Mouse (Mus musculus): ENCODE results near the gene Trhde. TPM values are rescaled to one million over a fixed set of nuclear protein-coding genes. Genes with fewer than 3 reads are reported as not detected.

Gene Trhde
- polyA plus RNA-seq, 1 experiment from 2014 or later = 9.7 TPM

GRCm38 (mm10) chr10:114735111-114735510 lies 67.0 kb downstream of the Trhde start:
- H3K27ac ChIP-seq (replicated peaks) = no peak overlapping the region
- H3K27me3 ChIP-seq = no peaks in the 10 kb centered on the region
- no peaks in the 10 kb centered on the region for H3K36me3 ChIP-seq
- no peak for ATAC-seq (ENCODE audit: low FRiP score, low read depth)
- H3K4me1 ChIP-seq (replicated peaks) = no peaks in the 10 kb centered on the region
- H3K4me3 ChIP-seq = no peak overlapping the region
- no peak overlapping the region for H3K9ac ChIP-seq
- WGBS = 90% methylated on average over 2 of the region's 2 CpGs
- H3K4me2 ChIP-seq = no peak overlapping the region
- H3K9me3 ChIP-seq = no peaks in the 10 kb centered on the region

DNA sequence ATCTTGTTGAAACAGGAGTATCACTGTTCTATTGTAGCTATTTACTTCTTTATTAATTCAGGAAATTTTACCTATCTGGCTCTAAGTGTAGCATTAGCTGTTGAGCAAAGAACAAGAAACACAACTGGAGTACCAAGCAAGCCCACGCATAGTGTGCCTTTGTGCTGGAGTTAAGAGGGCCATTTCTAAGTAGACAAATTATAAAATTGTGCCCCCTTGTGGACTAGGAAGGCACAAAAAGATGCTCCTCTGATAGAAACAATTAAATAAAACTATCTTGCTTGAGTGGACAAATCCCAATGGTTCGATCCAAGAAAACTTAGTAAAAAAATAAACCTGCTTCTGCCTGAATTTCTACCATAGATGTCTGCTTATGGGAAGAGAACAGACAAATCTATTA lies 76.5 kb downstream of the Trhde start:
- WGBS = 77% methylated on average over 2 of the region's 2 CpGs

GRCm38 (mm10) chr10:114701791-114702190 lies 100.3 kb downstream of the Trhde start:
- Histone ChIP-seq H3K4me3 (no peak overlapping the region), H3K27me3 (no peaks in the 10 kb centered on the region), H3K4me2 (no peak overlapping the region), H3K9ac (no peak overlapping the region), H3K27ac (replicated peaks) (no peak overlapping the region), H3K36me3 (no peaks in the 10 kb centered on the region), H3K4me1 (replicated peaks) (no peaks in the 10 kb centered on the region), H3K9me3 (no peaks in the 10 kb centered on the region)
- ATAC-seq (ENCODE audit: low FRiP score, low read depth) = no peak

More for the DNA sequence above, 76.5 kb downstream of the Trhde start:
- H3K4me3 ChIP-seq = no peak overlapping the region
- no peak overlapping the region for H3K9ac ChIP-seq
- no peaks in the 10 kb centered on the region for H3K9me3 ChIP-seq
- H3K4me1 ChIP-seq (replicated peaks) = no peaks in the 10 kb centered on the region
- H3K27me3 ChIP-seq = no peaks in the 10 kb centered on the region
- H3K4me2 ChIP-seq = no peak overlapping the region
- no peak for ATAC-seq (ENCODE audit: low FRiP score, low read depth)
- no peaks in the 10 kb centered on the region for H3K36me3 ChIP-seq
- H3K27ac ChIP-seq (replicated peaks) = no peak overlapping the region

DNA sequence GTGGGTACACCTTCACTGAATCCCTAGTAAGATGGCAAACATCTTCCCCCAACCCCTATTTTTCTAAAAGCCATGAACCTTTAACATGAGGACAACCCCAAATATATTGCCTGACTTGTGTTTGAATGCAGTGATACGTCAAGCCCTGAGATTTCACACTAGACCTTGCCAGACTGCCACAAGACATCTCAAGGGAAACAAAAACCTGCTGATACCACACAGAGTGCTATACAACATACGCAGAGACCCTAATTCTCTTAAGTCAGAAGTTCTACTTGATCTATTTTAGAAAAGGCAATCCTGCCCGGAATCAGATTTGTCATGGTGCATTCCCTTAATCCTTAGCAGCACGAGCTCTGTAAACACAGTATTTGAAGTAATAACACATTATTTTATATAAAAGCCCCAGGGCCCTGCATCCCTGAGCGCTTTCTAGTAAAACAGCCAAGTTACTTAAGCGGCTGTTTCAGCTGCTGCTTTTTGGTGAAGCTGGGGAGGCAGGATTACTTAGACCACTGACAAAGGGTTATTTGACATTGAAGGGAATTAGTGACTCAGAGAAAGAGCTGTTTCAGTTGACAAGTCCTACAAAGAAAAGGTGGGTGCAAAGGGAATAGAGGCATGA lies 130.2 kb downstream of the Trhde start:
- no peak overlapping the region for H3K4me2 ChIP-seq
- no peaks in the 10 kb centered on the region for H3K9me3 ChIP-seq
- no peak overlapping the region for H3K4me3 ChIP-seq
- H3K36me3 ChIP-seq = no peaks in the 10 kb centered on the region
- no peak overlapping the region for H3K9ac ChIP-seq
- ATAC-seq (ENCODE audit: low FRiP score, low read depth) = no peak
- H3K27ac ChIP-seq (replicated peaks) = no peak overlapping the region
- WGBS = 55% methylated on average over 6 of the region's 6 CpGs
- H3K4me1 ChIP-seq (replicated peaks) = no peaks in the 10 kb centered on the region
- H3K27me3 ChIP-seq = no peaks in the 10 kb centered on the region

- Histone ChIP-seq H3K27me3 (no peaks in the 10 kb centered on the region), H3K9me3 (no peaks in the 10 kb centered on the region), H3K4me3 (no peak overlapping the region), H3K4me2 (no peak overlapping the region), H3K4me1 (replicated peaks) (no peaks in the 10 kb centered on the region), H3K27ac (replicated peaks) (no peak overlapping the region), H3K9ac (no peak overlapping the region), H3K36me3 (no peaks in the 10 kb centered on the region)
- 85% methylated on average over 3 of the region's 3 CpGs for WGBS
- no peak for ATAC-seq (ENCODE audit: low FRiP score, low read depth)
Measured at GRCm38 (mm10) chr10:114593046-114593445, 209.1 kb downstream of the Trhde start.

GRCm38 (mm10) chr10:114578926-114579325 lies 223.2 kb downstream of the Trhde start:
- Histone ChIP-seq H3K27me3 (no peaks in the 10 kb centered on the region), H3K36me3 (no peaks in the 10 kb centered on the region), H3K27ac (replicated peaks) (no peak overlapping the region), H3K4me3 (no peak overlapping the region), H3K4me1 (replicated peaks) (no peaks in the 10 kb centered on the region), H3K9ac (no peak overlapping the region), H3K4me2 (no peak overlapping the region), H3K9me3 (no peaks in the 10 kb centered on the region)
- 74% methylated on average over 2 of the region's 2 CpGs for WGBS
- no peak for ATAC-seq (ENCODE audit: low FRiP score, low read depth)

DNA sequence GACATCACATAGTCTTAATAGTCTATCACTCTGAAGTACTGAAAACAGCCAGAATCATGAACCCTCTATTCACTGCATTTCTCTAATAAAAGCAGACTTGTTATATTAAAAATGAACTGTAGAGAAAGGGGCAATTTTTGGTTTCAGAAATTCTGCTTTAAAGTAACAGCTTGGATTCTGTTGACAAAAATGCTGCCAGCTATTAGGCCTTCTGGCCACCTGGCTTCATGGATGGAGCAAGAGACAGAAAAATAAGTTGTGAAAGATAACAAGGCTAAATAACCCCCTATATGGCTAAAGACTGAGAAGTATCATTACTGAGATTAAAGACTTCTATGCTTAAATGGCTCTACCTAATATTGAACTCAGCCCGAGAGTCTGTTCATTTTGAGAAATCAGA lies 234.2 kb downstream of the Trhde start:
- no peak for ATAC-seq (ENCODE audit: low FRiP score, low read depth)
- Histone ChIP-seq H3K4me2 (no peak overlapping the region), H3K4me3 (no peak overlapping the region), H3K36me3 (no peaks in the 10 kb centered on the region), H3K27me3 (no peaks in the 10 kb centered on the region), H3K9ac (no peak overlapping the region), H3K27ac (replicated peaks) (no peak overlapping the region), H3K9me3 (no peaks in the 10 kb centered on the region), H3K4me1 (replicated peaks) (no peaks in the 10 kb centered on the region)
- WGBS = 88% methylated on average over 1 of the region's 1 CpGs

DNA sequence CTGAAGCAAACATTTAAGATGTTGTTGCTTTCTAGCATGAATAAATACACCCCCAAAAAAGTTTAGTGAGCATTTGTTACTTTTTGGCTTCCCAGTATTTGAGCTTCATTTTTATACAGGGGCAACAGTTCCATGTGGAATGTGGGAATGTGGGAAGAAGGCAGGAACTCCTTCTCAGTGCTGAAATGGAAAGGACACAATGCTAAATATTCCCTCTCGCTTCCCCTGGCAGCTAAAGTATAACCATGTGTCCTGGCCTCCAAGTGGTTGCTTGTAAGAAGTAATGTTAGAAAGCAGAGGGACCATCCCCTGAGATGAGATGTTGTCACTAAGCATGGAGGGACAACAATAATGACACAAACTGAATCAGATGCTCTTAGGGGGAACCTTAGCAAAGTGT lies 292.9 kb downstream of the Trhde start:
- no peak overlapping the region for H3K4me3 ChIP-seq
- H3K27ac ChIP-seq (replicated peaks) = no peak overlapping the region
- H3K27me3 ChIP-seq = no peaks in the 10 kb centered on the region
- no peaks in the 10 kb centered on the region for H3K4me1 ChIP-seq (replicated peaks)
- WGBS = 93% methylated on average over 1 of the region's 1 CpGs
- ATAC-seq (ENCODE audit: low FRiP score, low read depth) = no peak
- no peaks in the 10 kb centered on the region for H3K36me3 ChIP-seq
- H3K4me2 ChIP-seq = no peak overlapping the region
- no peak overlapping the region for H3K9ac ChIP-seq
- no peaks in the 10 kb centered on the region for H3K9me3 ChIP-seq

- ATAC-seq (ENCODE audit: low FRiP score, low read depth) = no peak
- H3K27ac ChIP-seq (replicated peaks) = no peak overlapping the region
- H3K4me1 ChIP-seq (replicated peaks) = no peaks in the 10 kb centered on the region
- H3K27me3 ChIP-seq = no peaks in the 10 kb centered on the region
- no peak overlapping the region for H3K9ac ChIP-seq
- no peaks in the 10 kb centered on the region for H3K9me3 ChIP-seq
- no peaks in the 10 kb centered on the region for H3K36me3 ChIP-seq
- H3K4me3 ChIP-seq = no peak overlapping the region
- 72% methylated on average over 4 of the region's 4 CpGs for WGBS
- no peak overlapping the region for H3K4me2 ChIP-seq
Measured at GRCm38 (mm10) chr10:114488806-114489205, 313.3 kb downstream of the Trhde start.

DNA sequence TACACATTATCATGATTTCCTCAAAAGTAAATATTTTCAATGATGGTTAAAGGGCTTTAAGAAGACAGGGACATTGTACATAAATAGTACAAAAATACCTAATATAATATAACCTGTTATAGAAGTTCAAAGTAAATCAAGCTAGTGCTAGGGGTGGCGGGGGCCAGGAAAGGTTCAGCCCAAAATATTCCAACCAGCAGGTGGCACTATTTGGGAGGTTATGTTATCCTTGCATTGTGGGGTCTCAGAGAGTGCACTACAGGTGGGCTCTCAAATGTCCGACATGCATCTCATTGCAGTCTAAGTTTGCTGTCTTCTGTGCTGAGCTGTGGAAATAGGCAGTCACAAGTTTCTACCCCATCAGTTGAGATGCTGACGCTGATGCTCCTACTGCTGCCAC lies 346.5 kb downstream of the Trhde start:
- no peak overlapping the region for H3K27ac ChIP-seq (replicated peaks)
- no peaks in the 10 kb centered on the region for H3K4me1 ChIP-seq (replicated peaks)
- no peak for ATAC-seq (ENCODE audit: low FRiP score, low read depth)
- WGBS = 70% methylated on average over 3 of the region's 3 CpGs
- H3K9me3 ChIP-seq = no peaks in the 10 kb centered on the region
- no peak overlapping the region for H3K9ac ChIP-seq
- no peaks in the 10 kb centered on the region for H3K27me3 ChIP-seq
- H3K36me3 ChIP-seq = no peaks in the 10 kb centered on the region
- no peak overlapping the region for H3K4me3 ChIP-seq
- no peak overlapping the region for H3K4me2 ChIP-seq

GRCm38 (mm10) chr10:114448116-114448515 lies 354.0 kb downstream of the Trhde start:
- no peak overlapping the region for H3K4me2 ChIP-seq
- no peak overlapping the region for H3K27ac ChIP-seq (replicated peaks)
- H3K9me3 ChIP-seq = no peaks in the 10 kb centered on the region
- H3K36me3 ChIP-seq = no peaks in the 10 kb centered on the region
- 66% methylated on average over 6 of the region's 6 CpGs for WGBS
- no peak overlapping the region for H3K4me3 ChIP-seq
- H3K9ac ChIP-seq = no peak overlapping the region
- ATAC-seq (ENCODE audit: low FRiP score, low read depth) = no peak
- no peaks in the 10 kb centered on the region for H3K4me1 ChIP-seq (replicated peaks)
- no peaks in the 10 kb centered on the region for H3K27me3 ChIP-seq

DNA sequence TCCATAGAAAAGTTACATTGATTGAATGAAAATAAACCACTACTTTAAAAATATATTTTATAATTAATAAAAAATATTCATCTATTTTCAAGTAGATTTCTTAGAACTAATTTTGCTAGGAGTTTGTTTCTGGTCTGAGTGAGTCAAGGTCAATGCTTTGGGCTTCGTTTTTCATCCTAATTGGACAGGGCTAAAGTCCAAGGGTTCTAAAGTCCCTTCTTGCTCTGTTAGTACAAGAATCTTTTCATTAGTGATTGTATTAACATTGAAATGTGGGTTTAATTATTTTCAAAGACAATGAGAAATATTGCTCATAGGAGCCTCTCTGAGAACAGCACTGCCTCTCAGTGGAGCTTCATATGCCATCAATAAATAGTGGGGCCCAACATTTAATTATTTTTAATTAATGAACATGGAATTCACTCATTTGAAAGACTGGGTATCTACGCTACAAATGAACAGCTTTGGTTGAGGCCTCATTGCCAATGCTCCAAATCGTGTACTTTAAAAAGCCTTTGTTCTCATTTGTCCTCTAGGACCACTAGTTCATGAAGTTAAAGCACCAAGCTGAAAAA lies 383.1 kb downstream of the Trhde start:
- no peak overlapping the region for H3K9ac ChIP-seq
- ATAC-seq (ENCODE audit: low FRiP score, low read depth) = no peak
- H3K4me3 ChIP-seq = no peak overlapping the region
- no peaks in the 10 kb centered on the region for H3K36me3 ChIP-seq
- no peak overlapping the region for H3K4me2 ChIP-seq
- no peak overlapping the region for H3K27ac ChIP-seq (replicated peaks)
- WGBS = 76% methylated on average over 3 of the region's 3 CpGs
- no peaks in the 10 kb centered on the region for H3K9me3 ChIP-seq
- H3K27me3 ChIP-seq = no peaks in the 10 kb centered on the region
- H3K4me1 ChIP-seq (replicated peaks) = no peaks in the 10 kb centered on the region

- Histone ChIP-seq H3K4me3 (no peak overlapping the region), H3K9ac (no peak overlapping the region), H3K36me3 (no peaks in the 10 kb centered on the region), H3K4me1 (replicated peaks) (no peaks in the 10 kb centered on the region), H3K27ac (replicated peaks) (no peak overlapping the region), H3K4me2 (no peak overlapping the region), H3K9me3 (no peaks in the 10 kb centered on the region), H3K27me3 (no peaks in the 10 kb centered on the region)
- 90% methylated on average over 2 of the region's 2 CpGs for WGBS
- ATAC-seq (ENCODE audit: low FRiP score, low read depth) = no peak
Measured at GRCm38 (mm10) chr10:114415717-114416116, 386.4 kb downstream of the Trhde start.
